Mouse (Mus musculus) kidney, embryonic 15.5 days (tissue): ENCODE results near the gene H2-DMa. TPM values are rescaled to one million over a fixed set of nuclear protein-coding genes. Genes with fewer than 3 reads are reported as not detected.

Experiments
- ATAC-seq: fragments of 200-750 bp; cut with Nextera tagmentation; replicated peaks from 2 replicates; pipeline ENCODE4 v1.8.0; 2017; ENCODE audit warnings: moderate TSS enrichment; ENCODE audit not compliant: low FRiP score
- H3K27ac ChIP-seq: fragments of 300-500 bp; sonication (generic); 2 replicates; pipeline ENCODE4 v1.5.1; 2015; ENCODE audit warnings: mild to moderate bottlenecking, inconsistent platforms
- H3K27me3 ChIP-seq: fragments of 300-500 bp; sonication (generic); 2 replicates; pipeline ENCODE4 v1.6.1; 2015; ENCODE audit warnings: inconsistent platforms
- H3K36me3 ChIP-seq: fragments of 300-500 bp; sonication (generic); 2 replicates; pipeline ENCODE4 v1.6.1; 2015; ENCODE audit warnings: inconsistent platforms
- H3K4me1 ChIP-seq: fragments of 300-500 bp; sonication (generic); 2 replicates; pipeline ENCODE4 v1.6.1; 2015; ENCODE audit warnings: inconsistent platforms
- H3K4me2 ChIP-seq: fragments of 300-500 bp; sonication (generic); 2 replicates; pipeline ENCODE4 v1.6.1; 2015; ENCODE audit warnings: moderate library complexity, mild to moderate bottlenecking, inconsistent platforms
- H3K4me3 ChIP-seq: fragments of 300-500 bp; sonication (generic); replicated peaks from 2 replicates; pipeline ENCODE4 v1.5.1; 2015; ENCODE audit warnings: mild to moderate bottlenecking, inconsistent platforms
- H3K9ac ChIP-seq: fragments of 300-500 bp; sonication (generic); 2 replicates; pipeline ENCODE4 v1.6.1; 2015; ENCODE audit warnings: mild to moderate bottlenecking, inconsistent platforms
- H3K9me3 ChIP-seq: fragments of 300-500 bp; sonication (generic); replicated peaks from 2 replicates; pipeline ENCODE4 v1.6.1; 2016; ENCODE audit warnings: inconsistent platforms
- WGBS: fragments of 180-500 bp; shearing (Covaris S2); methylation state at CpG from one replicate; pipeline ENCODE4 v1.1.7; 2015; ENCODE audit warnings: mixed read lengths; 5-methylcytosine and 5-hydroxymethylcytosine counted together
- polyA plus RNA-seq: library from polyadenylated mRNA; unstranded; fragments of >200 nt; fragmentation: Nextera tagmentation; extraction: Ambion mirVana; gene quantifications from 2 replicates; pipeline ENCODE4 v1.2.1, GENCODE M21; 2015

Gene H2-DMa
- polyA plus RNA-seq, 1 experiment from 2014 or later: 14.8 TPM

DNA sequence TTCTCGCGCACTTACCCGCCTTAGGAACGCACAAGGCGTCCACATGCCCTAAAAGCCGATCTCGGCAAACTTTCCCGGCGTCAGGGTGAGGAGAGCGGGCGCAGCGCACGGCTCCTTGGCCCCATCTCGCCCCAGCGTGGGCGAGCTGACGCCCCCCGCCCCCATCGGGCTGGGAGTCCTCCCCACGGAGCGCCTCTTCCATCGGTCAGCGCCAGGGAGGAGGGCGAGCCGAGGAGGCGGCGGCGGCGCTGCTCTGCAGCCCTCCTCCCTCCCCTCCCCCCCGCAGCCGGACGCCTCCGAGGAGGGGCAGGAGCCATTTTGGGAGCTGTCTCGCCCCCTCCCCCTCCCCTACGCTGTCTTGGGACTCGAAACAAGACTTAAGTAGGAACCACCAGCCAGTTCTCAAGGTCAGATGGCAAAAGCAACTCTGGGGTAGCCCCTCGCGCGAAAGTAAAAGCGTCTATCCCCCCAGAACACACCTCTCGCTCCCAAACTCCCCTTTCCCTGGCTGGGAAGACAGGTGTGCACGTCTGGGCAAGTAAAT is 911 bp downstream of the H2-DMa start:
- H3K27ac ChIP-seq: peak overlapping the region; percentile 100
- peaks cover 39% of the 10 kb centered on the region for H3K4me1 ChIP-seq
- H3K4me2 ChIP-seq: peak overlapping the region; percentile 94
- no peaks in the 10 kb centered on the region for H3K27me3 ChIP-seq
- H3K4me3 ChIP-seq: peak overlapping the region; percentile 86
- no peaks in the 10 kb centered on the region for H3K9me3 ChIP-seq
- H3K36me3 ChIP-seq: peaks cover 32% of the 10 kb centered on the region
- ATAC-seq: peak; percentile 12
- WGBS: under 1% methylated on average over 34 of the region's 42 CpGs
- H3K9ac ChIP-seq: peak overlapping the region; percentile 94

DNA sequence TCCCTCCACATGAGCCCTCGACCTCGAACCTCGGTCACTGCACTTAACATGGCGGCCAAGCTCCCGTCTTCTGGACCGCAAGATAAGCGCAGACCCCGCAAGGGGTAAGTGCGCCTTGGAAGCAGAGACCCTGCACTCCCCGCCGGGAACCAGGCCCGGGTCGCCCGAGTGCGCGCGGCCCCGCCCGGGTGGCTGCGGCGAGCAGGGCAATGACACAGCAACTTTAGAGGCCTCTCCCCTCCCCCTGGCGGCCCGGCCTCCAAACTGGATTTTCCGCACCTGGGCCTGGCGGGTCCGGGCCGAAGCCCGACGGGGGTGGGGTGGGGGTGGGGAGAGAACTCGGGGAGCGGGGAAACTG is 1.5 kb downstream of the H2-DMa start:
- H3K9ac ChIP-seq: peak overlapping the region; percentile 94
- H3K27me3 ChIP-seq: no peaks in the 10 kb centered on the region
- no peaks in the 10 kb centered on the region for H3K9me3 ChIP-seq
- H3K4me2 ChIP-seq: peak overlapping the region; percentile 94
- under 1% methylated on average over 31 of the region's 31 CpGs for WGBS
- peaks cover 27% of the 10 kb centered on the region for H3K36me3 ChIP-seq
- H3K27ac ChIP-seq: peak overlapping the region; percentile 100
- H3K4me3 ChIP-seq: peak overlapping the region; percentile 86
- H3K4me1 ChIP-seq: peaks cover 34% of the 10 kb centered on the region
- peak; percentile 41 for ATAC-seq

DNA sequence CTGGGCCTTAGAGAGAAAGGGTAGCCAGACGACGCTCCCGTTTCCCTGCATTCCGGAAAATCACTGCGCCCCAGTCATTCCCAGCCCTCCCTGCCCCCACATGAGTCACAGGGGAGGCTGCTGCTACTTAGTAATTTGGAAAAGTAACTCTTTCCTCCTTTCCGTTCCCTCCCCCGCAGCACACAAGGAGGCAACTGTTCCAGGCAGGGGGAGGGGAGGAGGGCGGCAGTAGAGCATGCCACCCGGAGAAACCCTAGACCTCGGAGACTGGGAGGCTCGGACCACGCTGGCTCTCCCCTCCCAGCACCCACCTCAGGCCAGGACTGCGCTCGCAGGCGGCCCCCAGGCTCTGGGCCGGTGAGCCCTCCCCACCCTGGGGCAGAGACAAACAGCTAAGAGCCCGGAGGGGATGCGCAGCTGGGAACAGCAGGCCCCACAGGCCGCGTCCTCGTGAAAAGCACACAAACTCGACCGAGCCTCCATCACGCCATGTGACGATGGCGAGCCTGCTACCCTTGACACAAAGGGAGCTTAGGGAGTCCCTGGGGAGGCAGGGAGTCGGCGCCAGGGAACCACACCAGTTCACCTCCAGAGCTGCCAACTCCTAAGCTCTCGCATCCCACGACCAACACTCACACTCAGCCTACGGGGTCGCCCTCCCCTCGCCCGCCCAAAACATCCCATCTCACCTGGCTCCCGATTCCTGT is 2.0 kb downstream of the H2-DMa start:
- under 1% methylated on average over 34 of the region's 35 CpGs for WGBS
- Histone ChIP-seq H3K27ac (peak overlapping the region; percentile 100), H3K4me3 (peak overlapping the region; percentile 86), H3K27me3 (no peaks in the 10 kb centered on the region), H3K4me1 (peaks cover 32% of the 10 kb centered on the region), H3K9me3 (no peaks in the 10 kb centered on the region), H3K9ac (peak overlapping the region; percentile 94), H3K36me3 (peaks cover 22% of the 10 kb centered on the region), H3K4me2 (peak overlapping the region; percentile 94)
- peak; percentile 72 for ATAC-seq

DNA sequence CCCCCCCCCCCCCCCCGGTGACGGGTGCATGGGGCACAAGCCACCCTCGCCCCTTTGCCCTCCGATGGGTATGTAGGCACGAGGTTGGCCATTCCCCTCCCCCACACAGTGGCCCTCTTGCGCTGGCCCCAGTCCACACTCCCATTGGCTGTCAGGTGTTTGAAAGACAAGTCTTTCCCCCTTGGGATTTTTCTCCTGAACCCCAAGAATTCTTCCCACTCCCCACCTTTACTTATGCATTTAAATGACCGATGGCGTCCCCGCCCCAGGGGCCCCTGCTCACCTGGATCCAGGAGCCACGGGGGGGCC is 2.5 kb downstream of the H2-DMa start:
- H3K27ac ChIP-seq: peak overlapping the region; percentile 100
- under 1% methylated on average over 5 of the region's 10 CpGs for WGBS
- peaks cover 17% of the 10 kb centered on the region for H3K36me3 ChIP-seq
- no peak for ATAC-seq
- H3K4me1 ChIP-seq: peaks cover 32% of the 10 kb centered on the region
- H3K4me3 ChIP-seq: peak overlapping the region; percentile 86
- peak overlapping the region; percentile 94 for H3K9ac ChIP-seq
- no peaks in the 10 kb centered on the region for H3K27me3 ChIP-seq
- peak overlapping the region; percentile 94 for H3K4me2 ChIP-seq
- no peaks in the 10 kb centered on the region for H3K9me3 ChIP-seq

DNA sequence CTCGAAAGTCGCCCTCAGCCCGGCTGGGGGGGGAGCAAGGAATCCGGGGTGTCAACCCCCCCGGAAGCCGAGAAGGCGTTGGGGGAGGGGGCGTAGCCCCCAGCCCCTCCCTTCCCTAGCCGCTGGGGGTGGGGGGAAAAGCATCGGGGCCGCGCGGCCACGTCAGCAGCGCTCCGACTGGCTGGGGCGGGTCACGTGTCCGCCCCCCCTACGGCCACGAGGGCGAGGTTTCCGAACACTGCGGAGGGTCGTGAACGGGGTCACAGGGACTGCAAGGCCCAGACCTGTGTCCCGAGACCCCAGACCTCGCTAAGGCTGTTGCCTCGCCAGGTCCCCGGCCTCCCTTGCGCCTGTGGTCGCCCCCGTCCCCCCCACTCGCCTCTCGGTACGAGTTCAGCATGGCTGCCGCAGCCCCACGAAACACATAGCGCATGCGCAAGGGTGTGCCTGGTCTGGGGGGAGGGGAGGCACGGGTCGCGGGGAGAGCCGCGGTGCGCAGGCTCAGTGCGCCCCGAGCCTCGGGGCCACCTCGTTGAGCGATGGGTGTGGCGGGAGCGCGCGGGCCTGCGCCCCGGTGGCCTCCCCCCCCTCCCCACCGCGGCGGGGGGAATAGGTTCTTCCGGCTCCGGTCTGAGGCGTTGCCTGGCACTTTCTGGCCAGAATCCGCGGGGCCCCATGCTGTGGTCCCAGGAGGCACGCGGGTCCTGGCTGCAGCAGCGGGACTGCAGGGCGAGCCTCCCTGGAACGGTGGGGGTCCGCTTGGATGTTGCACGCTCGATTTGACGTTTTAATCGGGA is 3.0 kb downstream of the H2-DMa start, which contains the start of gene Brd2:
Gene Brd2 (minus strand): TSS at position 447 of the 797 bp plus-strand sequence.
- WGBS: under 1% methylated on average over 69 of the region's 75 CpGs
- Histone ChIP-seq H3K36me3 (peaks cover 12% of the 10 kb centered on the region), H3K27ac (peak within 1 kb of the TSS; percentile 100), H3K9me3 (no peaks in the 10 kb centered on the region), H3K9ac (peak within 1 kb of the TSS; percentile 94), H3K27me3 (no peaks in the 10 kb centered on the region), H3K4me2 (peak within 1 kb of the TSS; percentile 94), H3K4me3 (peak within 1 kb of the TSS; percentile 86), H3K4me1 (peaks cover 32% of the 10 kb centered on the region)
- peak; percentile 41 for ATAC-seq

DNA sequence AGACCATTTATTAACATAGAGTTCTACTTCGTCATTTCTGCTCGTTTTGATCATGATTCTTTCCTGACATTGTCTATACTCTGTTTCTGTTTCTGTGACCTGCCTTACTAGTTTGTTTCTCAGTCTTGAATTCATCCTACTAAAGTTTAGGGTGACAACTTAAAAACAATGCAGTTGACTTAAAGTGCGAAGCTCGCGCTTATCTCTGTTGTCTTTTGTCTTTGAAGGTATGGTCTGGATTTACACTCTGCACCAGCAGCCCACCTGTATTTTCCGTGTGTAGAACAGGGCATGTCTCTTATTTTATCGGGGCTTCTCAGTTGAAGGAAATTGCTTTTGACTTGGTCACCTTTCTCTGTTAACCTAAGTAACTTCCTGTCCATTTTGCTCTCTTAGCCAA is 3.8 kb downstream of the H2-DMa start:
- peak overlapping the region; percentile 86 for H3K4me3 ChIP-seq
- H3K27ac ChIP-seq: peak overlapping the region; percentile 100
- peaks cover 6% of the 10 kb centered on the region for H3K36me3 ChIP-seq
- peaks cover 39% of the 10 kb centered on the region for H3K4me1 ChIP-seq
- peak overlapping the region; percentile 94 for H3K9ac ChIP-seq
- peak overlapping the region; percentile 94 for H3K4me2 ChIP-seq
- no peak for ATAC-seq
- no peaks in the 10 kb centered on the region for H3K27me3 ChIP-seq
- WGBS: 1% methylated on average over 7 of the region's 7 CpGs
- H3K9me3 ChIP-seq: no peaks in the 10 kb centered on the region

DNA sequence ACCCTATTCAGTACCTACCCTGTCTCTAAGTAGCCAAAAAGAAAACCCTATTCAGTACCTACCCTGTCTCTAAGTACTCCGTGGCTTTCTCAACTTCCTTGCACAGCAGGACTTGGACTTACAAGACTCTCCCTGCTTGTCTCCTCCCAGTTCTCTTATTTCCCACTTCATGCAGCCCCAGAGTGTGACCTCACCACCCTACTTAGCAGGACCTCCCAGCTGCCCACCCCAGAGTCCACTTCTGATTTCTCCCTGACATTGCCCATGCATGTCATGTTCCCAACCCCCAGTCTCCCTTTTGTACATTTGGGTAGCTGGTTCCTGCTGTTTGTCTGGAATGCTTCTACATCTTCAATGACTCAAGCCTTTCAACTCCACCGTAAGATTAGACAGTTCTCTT is 4.2 kb downstream of the H2-DMa start:
- peaks cover 1% of the 10 kb centered on the region for H3K36me3 ChIP-seq
- H3K4me3 ChIP-seq: peak overlapping the region; percentile 86
- H3K27ac ChIP-seq: peak overlapping the region; percentile 100
- ATAC-seq: no peak
- no peaks in the 10 kb centered on the region for H3K27me3 ChIP-seq
- peak overlapping the region; percentile 94 for H3K4me2 ChIP-seq
- no peaks in the 10 kb centered on the region for H3K9me3 ChIP-seq
- 0% methylated on average over 2 of the region's 2 CpGs for WGBS
- peak overlapping the region; percentile 94 for H3K9ac ChIP-seq
- peaks cover 43% of the 10 kb centered on the region for H3K4me1 ChIP-seq

DNA sequence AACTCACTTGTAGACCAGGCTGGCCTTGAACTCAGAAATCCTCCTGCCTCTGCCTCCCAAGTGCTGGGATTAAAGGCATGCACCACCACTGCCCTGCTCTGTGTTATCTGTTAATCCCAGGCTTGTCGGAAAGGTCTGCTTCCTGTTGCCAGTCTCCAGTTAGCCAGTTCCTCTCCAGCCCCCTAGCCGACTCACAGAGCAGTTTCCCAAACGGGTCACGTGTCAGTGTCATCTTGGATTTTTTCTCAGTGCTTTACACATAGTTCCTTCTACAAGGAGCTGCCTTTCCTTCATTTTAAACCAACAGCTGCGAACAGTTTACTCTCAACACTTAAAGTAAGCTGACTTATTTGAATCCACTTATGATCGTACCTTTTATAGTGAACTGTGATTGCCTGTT is 5.3 kb downstream of the H2-DMa start:
- Histone ChIP-seq H3K9me3 (no peaks in the 10 kb centered on the region), H3K4me1 (peaks cover 55% of the 10 kb centered on the region), H3K27ac (no peak overlapping the region), H3K9ac (no peak overlapping the region), H3K36me3 (no peaks in the 10 kb centered on the region), H3K4me2 (peak overlapping the region; percentile 94), H3K27me3 (no peaks in the 10 kb centered on the region), H3K4me3 (0 out of 2 replicates have a peak overlapping the region, but pooled peaks have one; percentile 86)
- WGBS: 78% methylated on average over 6 of the region's 6 CpGs
- no peak for ATAC-seq

DNA sequence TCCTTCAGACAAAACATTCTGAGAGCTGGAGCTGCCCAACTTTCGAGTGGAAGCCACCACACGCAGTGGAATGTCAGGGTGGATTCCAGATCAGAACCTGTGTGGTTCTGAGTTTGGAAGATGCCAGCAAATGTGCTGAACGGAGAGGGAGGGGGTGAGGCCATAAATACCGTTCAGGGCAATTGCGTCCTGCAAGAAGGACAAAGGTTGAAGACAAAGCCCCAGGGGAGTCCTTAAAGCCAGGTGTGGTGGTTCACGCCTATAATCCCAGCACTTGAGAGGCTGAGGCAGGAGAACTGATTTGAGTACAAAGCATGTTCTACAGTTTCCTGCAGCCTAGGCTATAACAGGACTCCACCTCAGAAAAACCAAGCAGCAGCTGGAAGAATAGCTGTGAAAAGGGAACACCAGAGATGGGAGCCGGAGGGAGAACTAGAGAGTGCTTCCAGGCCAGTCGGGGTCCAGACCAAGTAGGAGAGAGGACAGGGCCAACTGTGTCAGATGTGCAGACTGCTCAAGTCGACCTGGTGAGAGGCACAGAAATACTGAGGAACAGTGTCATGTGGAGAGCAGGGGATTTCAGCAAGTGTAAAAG is 7.6 kb downstream of the H2-DMa start:
- Histone ChIP-seq H3K4me1 (peaks cover 66% of the 10 kb centered on the region), H3K9ac (no peak overlapping the region), H3K27ac (0 out of 2 replicates have a peak overlapping the region, but pooled peaks have one; percentile 32), H3K4me2 (no peak overlapping the region), H3K27me3 (no peaks in the 10 kb centered on the region), H3K9me3 (no peaks in the 10 kb centered on the region), H3K4me3 (no peak overlapping the region), H3K36me3 (no peaks in the 10 kb centered on the region)
- 43% methylated on average over 9 of the region's 9 CpGs for WGBS
- ATAC-seq: no peak

DNA sequence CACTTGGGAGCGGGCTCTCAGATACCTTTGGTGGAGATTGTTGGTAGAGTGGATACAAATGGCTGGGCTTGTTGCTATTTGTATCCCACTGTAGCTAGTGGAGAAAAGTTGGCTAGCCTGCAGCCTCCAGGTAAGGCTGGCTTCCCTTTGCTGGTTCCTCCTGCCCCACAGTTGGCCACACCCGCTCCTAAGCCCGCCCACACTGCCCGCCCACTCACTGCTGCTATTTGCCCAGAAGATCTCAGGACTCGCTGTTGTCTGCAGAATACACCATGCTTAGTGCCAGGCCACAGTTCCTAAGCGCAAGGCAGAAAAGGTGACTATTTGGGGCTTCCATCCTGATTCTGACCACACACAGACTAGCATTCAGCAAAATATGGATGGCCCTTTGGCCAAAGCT is 8.1 kb downstream of the H2-DMa start:
- no peak; the same call in 1 of the 2 replicates for ATAC-seq
- Histone ChIP-seq H3K9me3 (no peaks in the 10 kb centered on the region), H3K27me3 (no peaks in the 10 kb centered on the region), H3K27ac (0 out of 2 replicates have a peak overlapping the region, but pooled peaks have one; percentile 32), H3K9ac (no peak overlapping the region), H3K4me2 (no peak overlapping the region), H3K36me3 (no peaks in the 10 kb centered on the region), H3K4me3 (no peak overlapping the region), H3K4me1 (peaks cover 66% of the 10 kb centered on the region)
- 28% methylated on average over 6 of the region's 6 CpGs for WGBS

DNA sequence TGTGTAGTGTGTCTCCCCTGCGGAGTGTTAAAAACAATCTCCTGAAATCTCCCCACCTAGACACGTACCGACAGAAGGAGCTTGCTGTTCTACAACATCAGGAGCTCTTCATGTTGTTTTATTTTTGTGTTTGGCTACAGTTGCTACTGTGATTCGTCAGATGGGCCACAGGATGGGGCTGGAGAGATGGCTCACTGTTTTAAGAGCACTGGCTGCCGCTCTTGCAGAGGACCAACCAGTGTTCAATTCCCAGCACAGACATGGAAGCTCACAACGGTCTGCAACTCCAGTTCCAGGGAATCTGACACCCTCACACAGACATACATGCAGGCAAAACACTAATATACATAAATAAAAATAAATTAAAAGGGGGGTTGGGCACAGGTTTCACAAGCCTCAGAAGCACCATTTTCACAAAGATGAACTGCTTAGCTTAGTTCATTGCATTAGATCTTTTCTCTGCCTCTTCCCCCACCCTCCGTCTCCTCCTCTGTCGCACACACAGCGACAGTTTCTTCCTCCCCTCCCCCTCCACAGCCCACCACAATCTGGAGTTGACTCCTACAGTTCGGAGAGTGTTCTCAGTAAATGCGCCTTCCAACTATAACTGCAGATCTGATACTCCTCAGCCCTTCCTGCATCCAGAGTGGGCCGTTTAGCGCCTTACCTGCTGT is 9.1 kb downstream of the H2-DMa start:
- H3K9ac ChIP-seq: no peak overlapping the region
- WGBS: 27% methylated on average over 13 of the region's 13 CpGs
- H3K4me1 ChIP-seq: peaks cover 63% of the 10 kb centered on the region
- no peaks in the 10 kb centered on the region for H3K36me3 ChIP-seq
- H3K4me2 ChIP-seq: peak overlapping the region; percentile 46
- H3K27ac ChIP-seq: peak overlapping the region; percentile 33; the same call in 1 of the 2 replicates
- H3K4me3 ChIP-seq: peak overlapping the region; percentile 10; the same call in 1 of the 2 replicates
- H3K9me3 ChIP-seq: no peaks in the 10 kb centered on the region
- H3K27me3 ChIP-seq: no peaks in the 10 kb centered on the region
- no peak for ATAC-seq
